Mouse (Mus musculus) stomach, postnatal 0 days (tissue): Measurements from ENCODE around the gene Smarca2. TPM values are rescaled to one million over a fixed set of nuclear protein-coding genes. Genes with fewer than 3 reads are reported as not detected.

ENCODE experiments used
- ATAC-seq: fragments of 200-750 bp; cut with Nextera tagmentation; 2 replicates; pipeline ENCODE4 v1.8.0; 2017; ENCODE audit not compliant: low FRiP score, low TSS enrichment
- DNase-seq: peaks from one replicate; pipeline ENCODE4 v3.0.0-alpha.2; 2016; ENCODE audit warnings: low spot score
- H3K27ac ChIP-seq: fragments of 300-500 bp; sonication (generic); replicated peaks from 2 replicates; pipeline ENCODE4 v1.5.1; 2014; ENCODE audit warnings: mild to moderate bottlenecking, control low read depth
- H3K27me3 ChIP-seq: fragments of 300-500 bp; sonication (generic); 2 replicates; pipeline ENCODE4 v1.6.1; 2014; ENCODE audit warnings: low read length; ENCODE audit not compliant: control insufficient read depth, insufficient read depth
- H3K36me3 ChIP-seq: fragments of 300-500 bp; sonication (generic); 2 replicates; pipeline ENCODE4 v1.6.1; 2014; ENCODE audit warnings: low read length, mixed read lengths; ENCODE audit not compliant: control insufficient read depth, insufficient read depth
- H3K4me1 ChIP-seq: fragments of 300-500 bp; sonication (generic); replicated peaks from 2 replicates; pipeline ENCODE4 v1.6.1; 2014; ENCODE audit warnings: antibody characterized with exemption; ENCODE audit not compliant: control insufficient read depth, insufficient read depth
- H3K4me2 ChIP-seq: fragments of 300-500 bp; sonication (generic); replicated peaks from 2 replicates; pipeline ENCODE4 v1.6.1; 2014; ENCODE audit warnings: low read depth, mild to moderate bottlenecking, control low read depth, moderate library complexity
- H3K4me3 ChIP-seq: fragments of 300-500 bp; sonication (generic); 2 replicates; pipeline ENCODE4 v1.5.1; 2014; ENCODE audit warnings: low read depth, low read length, control low read depth
- H3K9ac ChIP-seq: fragments of 300-500 bp; sonication (generic); 2 replicates; pipeline ENCODE4 v1.6.1; 2014; ENCODE audit warnings: mild to moderate bottlenecking, low read length, control low read depth, mixed read lengths
- H3K9me3 ChIP-seq: fragments of 300-500 bp; sonication (generic); 2 replicates; pipeline ENCODE4 v1.6.1; 2016; ENCODE audit warnings: low read length; ENCODE audit not compliant: control insufficient read depth
- CTCF ChIP-seq: IDR thresholded peaks from 2 replicates; pipeline ENCODE4 v1.5.1; 2016; ENCODE audit warnings: antibody characterized with exemption, low read depth, mild to moderate bottlenecking, moderate library complexity
- EP300 ChIP-seq: optimal IDR thresholded peaks from 2 replicates; pipeline ENCODE3; 2016; ENCODE audit warnings: antibody characterized with exemption
- WGBS: fragments of 180-500 bp; shearing (Covaris S2); extraction: QIAGEN DNeasy Blood & Tissue Kit; methylation state at CpG from one replicate; pipeline ENCODE4 v1.1.7; 2014; 5-methylcytosine and 5-hydroxymethylcytosine counted together
- polyA plus RNA-seq: library from polyadenylated mRNA; unstranded; fragments of >200 nt; fragmentation: Nextera tagmentation; extraction: Ambion mirVana; gene quantifications from 2 replicates; pipeline ENCODE4 v1.2.1, GENCODE M21; 2015

Smarca2 gene
- polyA plus RNA-seq, 1 experiment from 2014 or later = 21.3 TPM

DNA sequence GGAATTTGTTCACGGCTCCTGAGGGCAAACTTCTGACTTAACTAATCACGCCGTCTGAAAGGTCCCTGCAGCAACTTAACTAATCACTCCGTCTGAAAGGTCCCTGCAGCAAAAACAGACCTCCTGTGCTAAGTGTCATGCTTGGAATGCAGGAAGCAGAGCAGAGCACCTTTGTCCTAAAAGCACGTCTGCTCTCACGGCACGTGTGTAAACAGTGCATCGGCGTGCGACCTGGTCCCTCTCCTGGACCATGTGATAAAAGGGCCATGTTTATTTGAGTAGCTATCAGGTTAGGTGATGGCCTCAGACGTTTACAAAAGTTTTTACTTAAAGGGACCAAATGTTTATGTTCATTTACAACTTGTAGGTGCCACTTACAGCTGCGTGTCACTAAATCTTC lies 104.2 kb downstream of the Smarca2 start:
- Histone ChIP-seq H3K4me3 (no peak overlapping the region), H3K9me3 (no peaks in the 10 kb centered on the region), H3K4me2 (no peak overlapping the region), H3K4me1 (no peaks in the 10 kb centered on the region), H3K27me3 (no peaks in the 10 kb centered on the region), H3K9ac (no peak overlapping the region), H3K27ac (no peak overlapping the region), H3K36me3 (peaks cover 7% of the 10 kb centered on the region; the same call in 1 of the 2 replicates)
- no peak for DNase-seq
- WGBS = 29% methylated on average over 12 of the region's 12 CpGs
- TF ChIP-seq EP300 (no peak), CTCF (no peak)
- peak; percentile 57; the same call in 1 of the 2 replicates for ATAC-seq

DNA sequence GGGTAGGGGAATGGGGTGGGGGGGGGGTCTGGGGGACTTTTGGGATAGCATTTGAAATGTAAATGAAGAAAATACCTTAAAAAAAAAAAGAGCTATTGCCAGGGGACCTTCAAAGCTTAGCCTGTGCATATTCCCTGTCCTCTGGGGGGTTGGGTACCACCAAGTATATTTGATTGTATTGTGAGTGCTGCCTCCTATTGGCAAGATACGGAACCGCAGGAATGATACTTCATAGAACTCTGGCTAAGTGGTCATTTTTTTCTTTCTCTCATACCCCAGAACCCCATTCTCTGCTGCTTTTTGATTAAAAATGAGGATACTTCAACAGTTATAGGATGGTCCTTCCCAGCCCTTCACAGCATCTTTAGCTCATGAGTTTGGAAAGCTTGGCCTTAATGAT lies 106.4 kb downstream of the Smarca2 start:
- no peak overlapping the region for H3K4me3 ChIP-seq
- WGBS = 48% methylated on average over 2 of the region's 2 CpGs
- H3K27me3 ChIP-seq = no peaks in the 10 kb centered on the region
- no peak for ATAC-seq
- DNase-seq = no peak
- H3K9ac ChIP-seq = no peak overlapping the region
- H3K27ac ChIP-seq = no peak overlapping the region
- peaks cover 7% of the 10 kb centered on the region; the same call in 1 of the 2 replicates for H3K36me3 ChIP-seq
- no peak overlapping the region for H3K4me2 ChIP-seq
- no peaks in the 10 kb centered on the region for H3K4me1 ChIP-seq
- TF ChIP-seq EP300 (no peak), CTCF (peak; percentile 67)
- H3K9me3 ChIP-seq = no peaks in the 10 kb centered on the region

DNA sequence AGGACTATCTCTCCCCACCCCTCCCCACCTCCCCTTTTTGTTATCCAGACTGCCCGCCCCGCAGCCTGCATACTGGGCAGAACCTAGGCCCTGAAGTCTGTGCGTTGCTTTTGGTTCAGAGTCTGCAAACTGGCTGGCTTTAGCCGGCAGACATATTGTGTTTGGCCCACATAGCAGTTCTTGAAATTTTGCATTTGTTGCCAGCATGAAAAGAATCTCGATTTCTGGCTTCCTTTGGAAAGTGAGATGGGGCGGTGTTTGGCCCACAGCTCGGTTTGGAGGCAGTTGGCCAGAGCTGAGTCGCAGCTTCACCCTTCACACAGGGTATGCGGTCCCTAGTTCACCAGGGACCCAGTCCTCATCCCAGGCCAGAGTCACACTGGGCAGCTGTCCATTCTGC lies 111.4 kb downstream of the Smarca2 start:
- no peak overlapping the region for H3K4me2 ChIP-seq
- H3K4me3 ChIP-seq = no peak overlapping the region
- no peak for ATAC-seq
- H3K36me3 ChIP-seq = peaks cover 6% of the 10 kb centered on the region; the same call in 1 of the 2 replicates
- DNase-seq = no peak
- no peak overlapping the region for H3K9ac ChIP-seq
- TF ChIP-seq CTCF (no peak), EP300 (no peak)
- no peaks in the 10 kb centered on the region for H3K4me1 ChIP-seq
- 57% methylated on average over 9 of the region's 9 CpGs for WGBS
- peak overlapping the region; percentile 30; the same call in 1 of the 2 replicates for H3K27ac ChIP-seq
- H3K27me3 ChIP-seq = no peaks in the 10 kb centered on the region
- H3K9me3 ChIP-seq = no peaks in the 10 kb centered on the region

DNA sequence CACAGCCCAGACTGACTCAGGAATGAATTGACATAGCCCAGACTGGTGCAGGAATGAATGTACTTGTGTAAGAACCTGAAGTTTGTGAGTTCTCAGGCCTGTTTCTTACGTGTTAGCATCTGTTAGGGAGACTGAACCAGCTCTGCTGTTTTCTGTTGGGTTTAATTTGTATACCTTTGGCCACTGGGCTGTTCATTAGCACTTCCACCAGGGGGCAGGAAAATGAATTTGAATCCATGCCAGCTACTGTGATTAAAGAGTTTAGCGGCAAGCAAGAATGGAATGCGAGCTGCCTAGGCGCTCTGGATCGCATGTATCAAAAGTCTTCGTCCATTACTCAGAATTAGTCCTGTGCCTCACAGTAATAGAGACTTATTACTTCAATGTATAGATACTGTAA lies 113.4 kb downstream of the Smarca2 start:
- no peaks in the 10 kb centered on the region for H3K27me3 ChIP-seq
- no peak overlapping the region for H3K9ac ChIP-seq
- ATAC-seq = 0 out of 2 replicates have a peak, but pooled peaks have one; percentile 40
- no peak overlapping the region for H3K27ac ChIP-seq
- no peaks in the 10 kb centered on the region for H3K9me3 ChIP-seq
- H3K4me3 ChIP-seq = no peak overlapping the region
- H3K4me1 ChIP-seq = no peaks in the 10 kb centered on the region
- no peak overlapping the region for H3K4me2 ChIP-seq
- peak; percentile 66 for DNase-seq
- H3K36me3 ChIP-seq = peaks cover 6% of the 10 kb centered on the region; the same call in 1 of the 2 replicates
- 15% methylated on average over 6 of the region's 6 CpGs for WGBS
- TF ChIP-seq CTCF = peak; percentile 76
- TF ChIP-seq EP300 = no peak

DNA sequence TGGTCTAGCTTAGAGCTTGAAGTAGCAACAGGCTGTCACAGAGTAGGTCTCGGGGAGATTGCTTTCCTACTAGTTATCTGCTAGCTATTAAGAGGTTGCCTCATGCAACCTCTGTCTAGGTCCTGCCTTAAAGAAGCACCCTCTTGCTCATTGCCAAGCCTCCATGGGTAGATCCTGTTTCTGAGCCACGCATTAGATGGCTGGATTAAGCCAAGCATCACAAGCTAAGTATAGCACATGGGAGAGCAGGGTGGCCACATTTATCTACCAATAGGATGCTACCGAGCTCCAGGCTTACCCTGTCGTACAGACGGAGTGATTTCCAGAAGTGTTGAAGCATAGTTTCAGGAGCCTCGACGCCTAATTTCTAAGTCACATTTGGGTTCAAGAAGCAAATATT lies 114.3 kb downstream of the Smarca2 start:
- Histone ChIP-seq H3K4me2 (no peak overlapping the region), H3K36me3 (peaks cover 6% of the 10 kb centered on the region; the same call in 1 of the 2 replicates), H3K4me1 (no peaks in the 10 kb centered on the region), H3K27me3 (no peaks in the 10 kb centered on the region), H3K9me3 (no peaks in the 10 kb centered on the region), H3K9ac (no peak overlapping the region), H3K27ac (no peak overlapping the region), H3K4me3 (no peak overlapping the region)
- 93% methylated on average over 7 of the region's 7 CpGs for WGBS
- no peak for TF ChIP-seq CTCF
- no peak for TF ChIP-seq EP300
- no peak for DNase-seq
- no peak for ATAC-seq

DNA sequence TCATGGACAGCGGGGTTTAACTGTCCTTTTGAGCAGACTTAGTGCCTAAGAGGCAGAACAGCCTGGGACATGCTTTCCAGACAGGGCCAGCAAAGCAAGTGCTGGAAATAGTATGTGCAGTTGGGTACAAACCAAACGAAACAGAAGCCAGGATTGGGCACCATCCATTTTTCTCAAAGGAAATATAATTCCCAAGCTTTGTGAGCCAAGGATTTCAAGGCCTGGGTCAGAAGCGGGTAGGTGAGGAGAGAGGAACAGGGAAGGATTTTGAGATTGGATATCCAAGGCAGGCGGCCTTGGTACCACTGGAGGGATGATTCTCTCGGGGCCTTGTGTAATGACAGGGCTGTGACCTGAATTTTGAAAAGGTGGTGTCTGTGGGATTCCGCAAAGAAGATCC lies 116.9 kb downstream of the Smarca2 start:
- Histone ChIP-seq H3K27me3 (no peaks in the 10 kb centered on the region), H3K4me3 (no peak overlapping the region), H3K4me1 (no peaks in the 10 kb centered on the region), H3K9ac (no peak overlapping the region), H3K4me2 (no peak overlapping the region), H3K9me3 (no peaks in the 10 kb centered on the region), H3K27ac (no peak overlapping the region), H3K36me3 (peaks cover 6% of the 10 kb centered on the region; the same call in 1 of the 2 replicates)
- TF ChIP-seq CTCF = no peak
- TF ChIP-seq EP300 = no peak
- 93% methylated on average over 6 of the region's 6 CpGs for WGBS
- ATAC-seq (no peak), DNase-seq (no peak)
